Mouse (Mus musculus) embryonic facial prominence, embryonic 14.5 days (tissue): Measurements from ENCODE around the gene Actg1. TPM values are rescaled to one million over a fixed set of nuclear protein-coding genes. Genes with fewer than 3 reads are reported as not detected.

Experiments used
- ATAC-seq: fragments of 200-750 bp; cut with Nextera tagmentation; 2 replicates; pipeline ENCODE4 v1.8.0; 2017; ENCODE audit warnings: low read depth, moderate number of reproducible peaks, moderate TSS enrichment
- DNase-seq: peaks from one replicate; pipeline ENCODE4 v3.0.0-alpha.2; 2015; ENCODE audit warnings: low spot score
- H3K27ac ChIP-seq: fragments of 300-500 bp; sonication (generic); replicated peaks from 2 replicates; pipeline ENCODE4 v1.5.1; 2014; ENCODE audit warnings: low read depth, mild to moderate bottlenecking, low read length, moderate library complexity
- H3K27me3 ChIP-seq: fragments of 300-500 bp; sonication (generic); replicated peaks from 2 replicates; pipeline ENCODE4 v1.6.1; 2014; ENCODE audit warnings: low read length; ENCODE audit not compliant: control insufficient read depth, insufficient read depth
- H3K36me3 ChIP-seq: fragments of 300-500 bp; sonication (generic); 2 replicates; pipeline ENCODE4 v1.6.1; 2014; ENCODE audit warnings: low read length, mixed read lengths; ENCODE audit not compliant: control insufficient read depth, insufficient read depth
- H3K4me1 ChIP-seq: fragments of 300-500 bp; sonication (generic); 2 replicates; pipeline ENCODE4 v1.6.1; 2014; ENCODE audit warnings: antibody characterized with exemption, low read length; ENCODE audit not compliant: control insufficient read depth, insufficient read depth
- H3K4me2 ChIP-seq: fragments of 300-500 bp; sonication (generic); 2 replicates; pipeline ENCODE4 v1.6.1; 2014; ENCODE audit warnings: low read depth, mild to moderate bottlenecking, low read length, moderate library complexity, mixed read lengths
- H3K4me3 ChIP-seq: fragments of 300-500 bp; sonication (generic); 2 replicates; pipeline ENCODE4 v1.5.1; 2014; ENCODE audit warnings: low read depth, mild to moderate bottlenecking, low read length
- H3K9ac ChIP-seq: fragments of 300-500 bp; sonication (generic); 2 replicates; pipeline ENCODE4 v1.6.1; 2014; ENCODE audit warnings: low read depth, mild to moderate bottlenecking, low read length, moderate library complexity, mixed read lengths
- H3K9me3 ChIP-seq: fragments of 300-500 bp; sonication (generic); 2 replicates; pipeline ENCODE4 v1.6.1; 2016; ENCODE audit warnings: low read length; ENCODE audit not compliant: control insufficient read depth
- WGBS: fragments of 180-500 bp; shearing (Covaris S2); extraction: QIAGEN DNeasy Blood & Tissue Kit; methylation state at CpG from one replicate; pipeline ENCODE4 v1.1.7; 2014; 5-methylcytosine and 5-hydroxymethylcytosine counted together
- polyA plus RNA-seq: library from polyadenylated mRNA; unstranded; fragments of >200 nt; fragmentation: Nextera tagmentation; extraction: Ambion mirVana; gene quantifications from 2 replicates; pipeline ENCODE4 v1.2.1, GENCODE M21; 2014

Gene Actg1
- polyA plus RNA-seq, 1 experiment from 2014 or later, result 2,264 TPM

- no peak overlapping the region for H3K9ac ChIP-seq
- no peak overlapping the region for H3K4me3 ChIP-seq
- no peak for DNase-seq
These were observed 41.8 kb downstream of the Actg1 start for GRCm38 (mm10) chr11:120306366-120307131.

GRCm38 (mm10) chr11:120305535-120306365 is 42.6 kb downstream of the Actg1 start:
- no peak; the same call in 1 of the 2 replicates for ATAC-seq
- peak overlapping the region; percentile 52 for H3K4me3 ChIP-seq
- H3K27me3 ChIP-seq, result no peaks in the 10 kb centered on the region
- H3K27ac ChIP-seq, result peak overlapping the region; percentile 90
- no peaks in the 10 kb centered on the region for H3K9me3 ChIP-seq
- peak overlapping the region; percentile 91 for H3K4me2 ChIP-seq
- H3K9ac ChIP-seq, result peak overlapping the region; percentile 66
- 22% methylated on average over 15 of the region's 15 CpGs for WGBS
- H3K4me1 ChIP-seq, result peaks cover 30% of the 10 kb centered on the region
- no peaks in the 10 kb centered on the region for H3K36me3 ChIP-seq
- no peak for DNase-seq

More at GRCm38 (mm10) chr11:120306366-120307131, 41.8 kb downstream of the Actg1 start:
- Histone ChIP-seq H3K27me3 (no peaks in the 10 kb centered on the region), H3K36me3 (no peaks in the 10 kb centered on the region), H3K9me3 (no peaks in the 10 kb centered on the region), H3K27ac (no peak overlapping the region), H3K4me2 (peak overlapping the region; percentile 91; the same call in 1 of the 2 replicates), H3K4me1 (peaks cover 33% of the 10 kb centered on the region)
- no peak for ATAC-seq
- WGBS, result 46% methylated on average over 12 of the region's 12 CpGs

GRCm38 (mm10) chr11:120304886-120305534 is 43.3 kb downstream of the Actg1 start:
- ATAC-seq, result peak; percentile 94

GRCm38 (mm10) chr11:120304350-120304694 is 44.0 kb downstream of the Actg1 start:
- peaks cover 30% of the 10 kb centered on the region for H3K4me1 ChIP-seq
- ATAC-seq, result no peak
- no peaks in the 10 kb centered on the region for H3K9me3 ChIP-seq
- H3K27ac ChIP-seq, result no peak overlapping the region; the same call in 1 of the 2 replicates
- H3K9ac ChIP-seq, result peak overlapping the region; percentile 62; the same call in 1 of the 2 replicates
- WGBS, result 32% methylated on average over 5 of the region's 5 CpGs
- no peaks in the 10 kb centered on the region for H3K27me3 ChIP-seq
- no peak for DNase-seq
- H3K4me2 ChIP-seq, result peak overlapping the region; percentile 91
- no peaks in the 10 kb centered on the region for H3K36me3 ChIP-seq
- H3K4me3 ChIP-seq, result peak overlapping the region; percentile 52

More at GRCm38 (mm10) chr11:120304886-120305534, 43.3 kb downstream of the Actg1 start:
- Histone ChIP-seq H3K27ac (peak overlapping the region; percentile 90), H3K4me2 (peak overlapping the region; percentile 91), H3K9ac (peak overlapping the region; percentile 66), H3K9me3 (no peaks in the 10 kb centered on the region), H3K27me3 (no peaks in the 10 kb centered on the region), H3K36me3 (no peaks in the 10 kb centered on the region), H3K4me3 (peak overlapping the region; percentile 52), H3K4me1 (peaks cover 30% of the 10 kb centered on the region)
- peak; percentile 98 for DNase-seq
- WGBS, result under 1% methylated on average over 18 of the region's 53 CpGs

- no peak overlapping the region for H3K4me3 ChIP-seq
- ATAC-seq (no peak), DNase-seq (no peak)
- H3K27me3 ChIP-seq, result no peaks in the 10 kb centered on the region
- peak overlapping the region; percentile 91; the same call in 1 of the 2 replicates for H3K4me2 ChIP-seq
- H3K36me3 ChIP-seq, result no peaks in the 10 kb centered on the region
- WGBS, result 85% methylated on average over 21 of the region's 21 CpGs
- H3K9me3 ChIP-seq, result no peaks in the 10 kb centered on the region
- H3K9ac ChIP-seq, result no peak overlapping the region
- H3K27ac ChIP-seq, result no peak overlapping the region
- H3K4me1 ChIP-seq, result peaks cover 30% of the 10 kb centered on the region
These were observed 44.6 kb downstream of the Actg1 start for GRCm38 (mm10) chr11:120303559-120304349.

GRCm38 (mm10) chr11:120303119-120303518 is 45.2 kb downstream of the Actg1 start:
- Histone ChIP-seq H3K27ac (no peak overlapping the region), H3K36me3 (no peaks in the 10 kb centered on the region), H3K9me3 (no peaks in the 10 kb centered on the region), H3K4me2 (no peak overlapping the region), H3K27me3 (no peaks in the 10 kb centered on the region), H3K4me3 (no peak overlapping the region), H3K9ac (no peak overlapping the region), H3K4me1 (peaks cover 30% of the 10 kb centered on the region)
- 81% methylated on average over 9 of the region's 9 CpGs for WGBS
- ATAC-seq (no peak), DNase-seq (no peak)

- 46% methylated on average over 5 of the region's 5 CpGs for WGBS
- Histone ChIP-seq H3K9ac (no peak overlapping the region), H3K9me3 (no peaks in the 10 kb centered on the region)
These were observed 48.9 kb downstream of the Actg1 start for GRCm38 (mm10) chr11:120299484-120299883.

More at GRCm38 (mm10) chr11:120299484-120299883, 48.9 kb downstream of the Actg1 start:
- H3K36me3 ChIP-seq, result no peaks in the 10 kb centered on the region
- no peak overlapping the region for H3K4me2 ChIP-seq
- H3K27ac ChIP-seq, result no peak overlapping the region
- H3K27me3 ChIP-seq, result no peaks in the 10 kb centered on the region
- DNase-seq (no peak), ATAC-seq (no peak)
- no peak overlapping the region for H3K4me3 ChIP-seq
- H3K4me1 ChIP-seq, result peaks cover 25% of the 10 kb centered on the region
